Mouse (Mus musculus): ENCODE results near the gene Mutyh. TPM values are rescaled to one million over a fixed set of nuclear protein-coding genes. Genes with fewer than 3 reads are reported as not detected.

Gene Mutyh
- polyA plus RNA-seq, 1 experiment = 32.0 TPM

GRCm38 (mm10) chr4:116854286-116854685 is 46.8 kb downstream of the Mutyh start:
- TF ChIP-seq CTCF (IDR thresholded peaks at IDR 0.05; ENCODE audit: borderline replicate concordance, control insufficient read depth, extremely low read depth, insufficient read depth, low read length, poor library complexity) (no peak), POLR2A (IDR thresholded peaks at IDR 0.05; ENCODE audit: control insufficient read depth, extremely low read depth, insufficient read depth, low read length, poor library complexity) (no peak)
- Histone ChIP-seq H3K36me3 (ENCODE audit: control insufficient read depth, insufficient read depth, low read length) (no peaks in the 10 kb centered on the region), H3K4me1 (replicated peaks; ENCODE audit: control insufficient read depth, insufficient read depth, low read length) (no peaks in the 10 kb centered on the region), H3K4me3 (ENCODE audit: control insufficient read depth, insufficient read depth, low read length) (no peak overlapping the region), H3K27me3 (ENCODE audit: control insufficient read depth, insufficient read depth, low read length) (no peaks in the 10 kb centered on the region), H3K27ac (ENCODE audit: control insufficient read depth, insufficient read depth, low read length) (no peak overlapping the region)
- WGBS = 59% methylated on average over 2 of the region's 2 CpGs
- DNase-seq = no peak

GRCm38 (mm10) chr4:116857203-116857602 is 49.7 kb downstream of the Mutyh start:
- Histone ChIP-seq H3K4me1 (replicated peaks; ENCODE audit: control insufficient read depth, insufficient read depth, low read length) (no peaks in the 10 kb centered on the region), H3K27me3 (ENCODE audit: control insufficient read depth, insufficient read depth, low read length) (no peaks in the 10 kb centered on the region), H3K4me3 (ENCODE audit: control insufficient read depth, insufficient read depth, low read length) (no peak overlapping the region), H3K27ac (ENCODE audit: control insufficient read depth, insufficient read depth, low read length) (no peak overlapping the region), H3K36me3 (ENCODE audit: control insufficient read depth, insufficient read depth, low read length) (no peaks in the 10 kb centered on the region)
- 94% methylated on average over 10 of the region's 10 CpGs for WGBS
- DNase-seq = no peak
- TF ChIP-seq POLR2A (IDR thresholded peaks at IDR 0.05; ENCODE audit: control insufficient read depth, extremely low read depth, insufficient read depth, low read length, poor library complexity) (no peak), CTCF (IDR thresholded peaks at IDR 0.05; ENCODE audit: borderline replicate concordance, control insufficient read depth, extremely low read depth, insufficient read depth, low read length, poor library complexity) (no peak)

- Histone ChIP-seq H3K36me3 (ENCODE audit: control insufficient read depth, insufficient read depth, low read length) (no peaks in the 10 kb centered on the region), H3K27me3 (ENCODE audit: control insufficient read depth, insufficient read depth, low read length) (no peaks in the 10 kb centered on the region), H3K27ac (ENCODE audit: control insufficient read depth, insufficient read depth, low read length) (no peak overlapping the region), H3K4me3 (ENCODE audit: control insufficient read depth, insufficient read depth, low read length) (no peak overlapping the region), H3K4me1 (replicated peaks; ENCODE audit: control insufficient read depth, insufficient read depth, low read length) (no peaks in the 10 kb centered on the region)
- 73% methylated on average over 5 of the region's 5 CpGs for WGBS
- no peak for DNase-seq
- TF ChIP-seq CTCF (IDR thresholded peaks at IDR 0.05; ENCODE audit: borderline replicate concordance, control insufficient read depth, extremely low read depth, insufficient read depth, low read length, poor library complexity) (no peak), POLR2A (IDR thresholded peaks at IDR 0.05; ENCODE audit: control insufficient read depth, extremely low read depth, insufficient read depth, low read length, poor library complexity) (no peak)
Observed at GRCm38 (mm10) chr4:116859711-116860110, 52.2 kb downstream of the Mutyh start.

GRCm38 (mm10) chr4:116862023-116862422 is 54.5 kb downstream of the Mutyh start:
- TF ChIP-seq CTCF (IDR thresholded peaks at IDR 0.05; ENCODE audit: borderline replicate concordance, control insufficient read depth, extremely low read depth, insufficient read depth, low read length, poor library complexity) (no peak), POLR2A (IDR thresholded peaks at IDR 0.05; ENCODE audit: control insufficient read depth, extremely low read depth, insufficient read depth, low read length, poor library complexity) (no peak)
- no peak overlapping the region for H3K4me3 ChIP-seq (ENCODE audit: control insufficient read depth, insufficient read depth, low read length)
- 76% methylated on average over 8 of the region's 8 CpGs for WGBS
- no peaks in the 10 kb centered on the region for H3K27me3 ChIP-seq (ENCODE audit: control insufficient read depth, insufficient read depth, low read length)
- H3K4me1 ChIP-seq (replicated peaks; ENCODE audit: control insufficient read depth, insufficient read depth, low read length) = no peaks in the 10 kb centered on the region
- DNase-seq = no peak
- H3K27ac ChIP-seq (ENCODE audit: control insufficient read depth, insufficient read depth, low read length) = no peak overlapping the region
- no peaks in the 10 kb centered on the region for H3K36me3 ChIP-seq (ENCODE audit: control insufficient read depth, insufficient read depth, low read length)

Other genes starting within 250 kb of the Mutyh start
- 7.3 and 9.9 TPM in 2 replicates for gene Ccdc17, start 211.1 kb upstream of the Mutyh start, polyA plus RNA-seq (2012; rRNA removed)
- 14.2 and 15.8 TPM in 2 replicates for gene Nasp, start 179.8 kb upstream of the Mutyh start, polyA plus RNA-seq (2012; rRNA removed)
- 490 and 565 TPM in 2 replicates for gene Akr1a1, start 156.0 kb upstream of the Mutyh start, polyA plus RNA-seq (2012; rRNA removed)
- 61.8 and 99.5 TPM in 2 replicates for gene Prdx1, start 122.2 kb upstream of the Mutyh start, polyA plus RNA-seq (2012; rRNA removed)
- 10.5 and 10.8 TPM in 2 replicates for gene Mmachc, start 99.3 kb upstream of the Mutyh start, polyA plus RNA-seq (2012; rRNA removed)
- 46.0 and 48.2 TPM in 2 replicates for gene Ccdc163, start 99.2 kb upstream of the Mutyh start, polyA plus RNA-seq (2012; rRNA removed)
- gene Tesk2, start 86.8 kb upstream of the Mutyh start, polyA plus RNA-seq (2012; rRNA removed) = 4.4 and 5.0 TPM in 2 replicates
- gene Toe1, start 83 bp upstream of the Mutyh start, polyA plus RNA-seq (2012; rRNA removed) = 42.8 and 44.8 TPM in 2 replicates
- gene Hpdl, start 14.0 kb downstream of the Mutyh start, polyA plus RNA-seq (2012; rRNA removed) = 0.58 and 0.73 TPM in 2 replicates
- gene Zswim5, start 69.7 kb downstream of the Mutyh start, polyA plus RNA-seq (2012; rRNA removed) = 0.20 and 0.22 TPM in 2 replicates
- 88.5 and 100 TPM in 2 replicates for gene Urod, start 186.7 kb downstream of the Mutyh start, polyA plus RNA-seq (2012; rRNA removed)
- gene Hectd3, start 187.6 kb downstream of the Mutyh start, polyA plus RNA-seq (2012; rRNA removed) = 104 and 113 TPM in 2 replicates
- 5.4 and 6.1 TPM in 2 replicates for gene Eif2b3, start 211.7 kb downstream of the Mutyh start, polyA plus RNA-seq (2012; rRNA removed)

Measured in thymus, adult 2 months (tissue).